Mouse (Mus musculus) ES-Bruce4 (cell line): ENCODE results near the gene Paqr7.

Experiments
- CTCF ChIP-seq: IDR thresholded peaks from one replicate; pipeline ENCODE4 v1.8.1; 2011; ENCODE audit warnings: low read depth, low read length
- EP300 ChIP-seq: IDR thresholded peaks from 2 replicates; pipeline ENCODE4 v1.6.1; 2011; ENCODE audit warnings: low read depth, low read length; ENCODE audit not compliant: insufficient read depth
- POLR2A ChIP-seq: IDR thresholded peaks from one replicate; pipeline ENCODE4 v1.8.1; 2011; ENCODE audit warnings: low read length; ENCODE audit not compliant: insufficient read depth

GRCm38 (mm10) chr4:134495546-134495923 lies 962 bp upstream of the Paqr7 start:
- TF ChIP-seq CTCF (no peak), POLR2A (no peak), EP300 (no peak)
